Mouse (Mus musculus): ENCODE measurements at regions not wholly inside any gene's neighbourhood (a gene's known extent, or its start where the extent isn't known, plus 50 kb on each side); places are given as distances from the start of the nearest gene placed in this dataset.

GRCm38 (mm10) chr7:95865270-95865669 is 305.8 kb upstream of the Tenm4 start:
- H3K27me3 ChIP-seq (ENCODE audit: control insufficient read depth, insufficient read depth, insufficient read length): no peaks in the 10 kb centered on the region
- H3K36me3 ChIP-seq (ENCODE audit: control insufficient read depth, insufficient read depth): no peaks in the 10 kb centered on the region
- H3K4me2 ChIP-seq (ENCODE audit: low read depth): no peak overlapping the region
- H3K4me3 ChIP-seq: no peak overlapping the region
- no peaks in the 10 kb centered on the region for H3K79me2 ChIP-seq (ENCODE audit: control insufficient read depth, insufficient read depth)
- no peak for TF ChIP-seq TCF12 (IDR thresholded peaks at IDR 0.05; ENCODE audit: insufficient read depth, poor library complexity, severe bottlenecking)
- TF ChIP-seq USF1 (IDR thresholded peaks at IDR 0.05; ENCODE audit: low read depth): no peak
- no peak for TF ChIP-seq TCF3 (IDR thresholded peaks at IDR 0.05; ENCODE audit: insufficient read length, low read depth)
- TF ChIP-seq E2F4 (IDR thresholded peaks at IDR 0.05; ENCODE audit: insufficient read depth): no peak
- no peak for TF ChIP-seq REST (IDR thresholded peaks at IDR 0.05; ENCODE audit: insufficient read depth, insufficient read length)
- no peak for TF ChIP-seq MYOG (IDR thresholded peaks at IDR 0.05; ENCODE audit: control insufficient read depth in 1 of 3, insufficient read depth in 1 of 3, insufficient read length in 2 of 3, low read depth in 2 of 3)
- TF ChIP-seq POLR2AphosphoS2 (IDR thresholded peaks at IDR 0.05; ENCODE audit: insufficient read length, low read depth): no peak
- no peak for TF ChIP-seq MYOD1 (IDR thresholded peaks at IDR 0.05; ENCODE audit: control insufficient read depth in 1 of 3, insufficient read length in 2 of 3, low read depth in 2 of 3)
- no peak for TF ChIP-seq CEBPB (IDR thresholded peaks at IDR 0.05; ENCODE audit: insufficient read depth, poor library complexity, severe bottlenecking)
- no peak for TF ChIP-seq SRF (IDR thresholded peaks at IDR 0.05; ENCODE audit: control insufficient read depth, insufficient read length, low read depth)
- TF ChIP-seq MAX (IDR thresholded peaks at IDR 0.05; ENCODE audit: low read depth): no peak
- TF ChIP-seq POLR2A (IDR thresholded peaks at IDR 0.05; ENCODE audit: insufficient read length, low read depth): no peak
- H3ac ChIP-seq (ENCODE audit: control insufficient read depth, insufficient read length): no peak overlapping the region

GRCm38 (mm10) chr7:95868753-95869152 is 302.3 kb upstream of the Tenm4 start:
- H3K36me3 ChIP-seq (ENCODE audit: control insufficient read depth, insufficient read depth): no peaks in the 10 kb centered on the region
- no peak overlapping the region for H3K4me3 ChIP-seq
- no peak overlapping the region for H3K4me2 ChIP-seq (ENCODE audit: low read depth)
- TF ChIP-seq POLR2A (IDR thresholded peaks at IDR 0.05; ENCODE audit: insufficient read length, low read depth): no peak
- TF ChIP-seq REST (IDR thresholded peaks at IDR 0.05; ENCODE audit: insufficient read depth, insufficient read length): no peak
- no peak for TF ChIP-seq TCF3 (IDR thresholded peaks at IDR 0.05; ENCODE audit: insufficient read length, low read depth)
- TF ChIP-seq E2F4 (IDR thresholded peaks at IDR 0.05; ENCODE audit: insufficient read depth): no peak
- no peak for TF ChIP-seq MAX (IDR thresholded peaks at IDR 0.05; ENCODE audit: low read depth)
- TF ChIP-seq TCF12 (IDR thresholded peaks at IDR 0.05; ENCODE audit: insufficient read depth, poor library complexity, severe bottlenecking): no peak
- H3K27me3 ChIP-seq (ENCODE audit: control insufficient read depth, insufficient read depth, insufficient read length): no peaks in the 10 kb centered on the region
- no peaks in the 10 kb centered on the region for H3K79me2 ChIP-seq (ENCODE audit: control insufficient read depth, insufficient read depth)
- H3ac ChIP-seq (ENCODE audit: control insufficient read depth, insufficient read length): no peak overlapping the region

GRCm38 (mm10) chr7:95880576-95881267 is 290.3 kb upstream of the Tenm4 start:
- Histone ChIP-seq H3ac (ENCODE audit: control insufficient read depth, insufficient read length) (no peak overlapping the region), H3K4me2 (ENCODE audit: low read depth) (no peak overlapping the region), H3K27me3 (ENCODE audit: control insufficient read depth, insufficient read depth, insufficient read length) (no peaks in the 10 kb centered on the region), H3K79me2 (ENCODE audit: control insufficient read depth, insufficient read depth) (no peaks in the 10 kb centered on the region), H3K36me3 (ENCODE audit: control insufficient read depth, insufficient read depth) (no peaks in the 10 kb centered on the region), H3K4me3 (no peak overlapping the region)
- TF ChIP-seq E2F4 (IDR thresholded peaks at IDR 0.05; ENCODE audit: insufficient read depth) (no peak), TCF3 (IDR thresholded peaks at IDR 0.05; ENCODE audit: insufficient read length, low read depth) (no peak), TCF12 (IDR thresholded peaks at IDR 0.05; ENCODE audit: insufficient read depth, poor library complexity, severe bottlenecking) (no peak), POLR2AphosphoS2 (IDR thresholded peaks at IDR 0.05; ENCODE audit: insufficient read length, low read depth) (no peak), MAX (IDR thresholded peaks at IDR 0.05; ENCODE audit: low read depth) (no peak), USF1 (IDR thresholded peaks at IDR 0.05; ENCODE audit: low read depth) (no peak), MYOG (IDR thresholded peaks at IDR 0.05; ENCODE audit: control insufficient read depth in 1 of 3, insufficient read depth in 1 of 3, insufficient read length in 2 of 3, low read depth in 2 of 3) (no peak), CEBPB (IDR thresholded peaks at IDR 0.05; ENCODE audit: insufficient read depth, poor library complexity, severe bottlenecking) (no peak), SRF (IDR thresholded peaks at IDR 0.05; ENCODE audit: control insufficient read depth, insufficient read length, low read depth) (no peak), POLR2A (IDR thresholded peaks at IDR 0.05; ENCODE audit: insufficient read length, low read depth) (no peak), MYOD1 (IDR thresholded peaks at IDR 0.05; ENCODE audit: control insufficient read depth in 1 of 3, insufficient read length in 2 of 3, low read depth in 2 of 3) (no peak), REST (IDR thresholded peaks at IDR 0.05; ENCODE audit: insufficient read depth, insufficient read length) (no peak)

- H3K27me3 ChIP-seq (ENCODE audit: control insufficient read depth, insufficient read depth, insufficient read length): no peaks in the 10 kb centered on the region
- H3ac ChIP-seq (ENCODE audit: control insufficient read depth, insufficient read length): no peak overlapping the region
- no peak overlapping the region for H3K4me3 ChIP-seq
- TF ChIP-seq CEBPB (IDR thresholded peaks at IDR 0.05; ENCODE audit: insufficient read depth, poor library complexity, severe bottlenecking) (peak; percentile 88), MYOG (IDR thresholded peaks at IDR 0.05; ENCODE audit: control insufficient read depth in 1 of 3, insufficient read depth in 1 of 3, insufficient read length in 2 of 3, low read depth in 2 of 3) (no peak)
- H3K79me2 ChIP-seq (ENCODE audit: control insufficient read depth, insufficient read depth): no peaks in the 10 kb centered on the region
- H3K36me3 ChIP-seq (ENCODE audit: control insufficient read depth, insufficient read depth): no peaks in the 10 kb centered on the region
- H3K4me2 ChIP-seq (ENCODE audit: low read depth): peak overlapping the region; percentile 39
These were observed 269.5 kb upstream of the Tenm4 start for GRCm38 (mm10) chr7:95901524-95901923.

GRCm38 (mm10) chr7:95914406-95915080 is 256.5 kb upstream of the Tenm4 start:
- Histone ChIP-seq H3K4me3 (no peak overlapping the region), H3ac (ENCODE audit: control insufficient read depth, insufficient read length) (no peak overlapping the region), H3K79me2 (ENCODE audit: control insufficient read depth, insufficient read depth) (no peaks in the 10 kb centered on the region), H3K27me3 (ENCODE audit: control insufficient read depth, insufficient read depth, insufficient read length) (no peaks in the 10 kb centered on the region), H3K36me3 (ENCODE audit: control insufficient read depth, insufficient read depth) (no peaks in the 10 kb centered on the region), H3K4me2 (ENCODE audit: low read depth) (peak overlapping the region; percentile 44)
- TF ChIP-seq POLR2AphosphoS2 (IDR thresholded peaks at IDR 0.05; ENCODE audit: insufficient read length, low read depth): no peak
- no peak for TF ChIP-seq E2F4 (IDR thresholded peaks at IDR 0.05; ENCODE audit: insufficient read depth)
- no peak for TF ChIP-seq MAX (IDR thresholded peaks at IDR 0.05; ENCODE audit: low read depth)
- peak; percentile 68 for TF ChIP-seq CEBPB (IDR thresholded peaks at IDR 0.05; ENCODE audit: insufficient read depth, poor library complexity, severe bottlenecking)
- no peak for TF ChIP-seq USF1 (IDR thresholded peaks at IDR 0.05; ENCODE audit: low read depth)
- TF ChIP-seq MYOG (IDR thresholded peaks at IDR 0.05; ENCODE audit: control insufficient read depth in 1 of 3, insufficient read depth in 1 of 3, insufficient read length in 2 of 3, low read depth in 2 of 3): peak in 2 of 3 experiments; percentile 75 to 86
- TF ChIP-seq POLR2A (IDR thresholded peaks at IDR 0.05; ENCODE audit: insufficient read length, low read depth): no peak
- TF ChIP-seq MYOD1 (IDR thresholded peaks at IDR 0.05; ENCODE audit: control insufficient read depth in 1 of 3, insufficient read length in 2 of 3, low read depth in 2 of 3): peak; percentile 62 to 94 (median 93)
- TF ChIP-seq TCF12 (IDR thresholded peaks at IDR 0.05; ENCODE audit: insufficient read depth, poor library complexity, severe bottlenecking): peak; percentile 65
- TF ChIP-seq REST (IDR thresholded peaks at IDR 0.05; ENCODE audit: insufficient read depth, insufficient read length): no peak
- TF ChIP-seq TCF3 (IDR thresholded peaks at IDR 0.05; ENCODE audit: insufficient read length, low read depth): peak; percentile 45
- no peak for TF ChIP-seq SRF (IDR thresholded peaks at IDR 0.05; ENCODE audit: control insufficient read depth, insufficient read length, low read depth)
